Mouse (Mus musculus) right cerebral cortex, postnatal 10 days (tissue): ENCODE measurements at regions not wholly inside any gene's neighbourhood (a gene's known extent, or its start where the extent isn't known, plus 50 kb on each side); places are given as distances from the start of the nearest gene placed in this dataset.
A peak's percentile ranks its signal among the peaks of the same experiment; 100 is the strongest.

Source experiments
- DNase-seq, 2 experiments: peaks; one replicate each; pipeline ENCODE4 v3.0.0; 2021; ENCODE audit warnings: low spot score in 2 of 2

DNA sequence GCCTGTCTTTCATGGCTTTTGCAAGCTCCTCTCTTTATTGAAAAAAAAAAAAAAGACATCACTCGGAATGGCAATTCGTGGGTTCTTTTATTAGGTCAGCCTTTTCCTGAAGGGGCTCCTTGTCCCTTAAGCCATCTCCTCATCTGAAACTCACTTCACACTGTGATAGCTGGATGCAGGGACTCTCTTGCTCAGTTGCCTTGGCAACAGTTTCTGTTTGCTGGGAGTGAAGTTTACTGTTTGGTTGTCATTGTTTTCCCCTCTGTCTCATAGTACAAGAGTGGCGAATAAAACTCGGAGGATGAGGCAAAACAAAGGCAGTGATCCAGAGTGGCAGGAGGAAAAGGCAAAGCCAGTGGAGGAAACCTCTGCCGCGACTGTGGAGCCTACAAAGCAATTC lies 194.6 kb downstream of the Brinp2 start:
- peak in 1 of 2 experiments; percentile 39 for DNase-seq

DNA sequence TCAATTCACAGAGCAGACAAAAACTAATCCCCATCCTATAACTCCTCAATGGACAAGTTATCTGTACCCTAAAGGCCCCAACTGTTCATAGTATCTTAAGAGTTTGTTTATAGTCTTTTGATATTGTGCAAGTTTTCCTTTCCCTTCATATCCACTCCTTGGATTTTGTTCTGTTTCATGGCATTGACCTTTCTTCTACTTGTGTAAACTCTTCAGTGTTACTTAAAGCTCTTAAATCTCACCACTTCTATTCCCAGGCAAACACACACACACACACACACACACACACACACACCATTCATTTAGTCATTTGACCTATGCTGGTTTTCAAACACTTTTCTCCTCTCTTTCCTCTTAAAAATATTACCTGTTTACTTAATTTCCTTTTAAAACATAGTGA lies 192.7 kb downstream of the Brinp2 start:
- DNase-seq = no peak

DNA sequence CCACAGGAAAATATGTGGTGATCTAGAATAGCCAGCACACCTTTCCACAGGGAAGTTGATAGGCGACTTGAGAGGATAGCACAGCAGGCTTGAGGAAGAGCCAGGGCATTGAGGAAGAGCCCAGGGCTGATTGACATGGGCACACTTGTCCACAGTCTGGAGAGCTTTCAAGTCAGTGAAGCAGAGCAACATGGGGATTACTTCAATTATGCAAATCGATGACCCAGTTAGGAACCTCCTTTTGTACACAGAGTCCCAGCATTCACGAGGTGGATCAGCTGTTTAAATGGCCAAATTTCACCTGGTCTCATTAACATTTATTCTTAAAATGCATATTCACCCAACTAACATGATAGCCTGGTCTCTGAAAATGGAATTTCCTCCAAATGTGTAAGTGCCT lies 186.1 kb downstream of the Brinp2 start:
- no peak for DNase-seq

DNA sequence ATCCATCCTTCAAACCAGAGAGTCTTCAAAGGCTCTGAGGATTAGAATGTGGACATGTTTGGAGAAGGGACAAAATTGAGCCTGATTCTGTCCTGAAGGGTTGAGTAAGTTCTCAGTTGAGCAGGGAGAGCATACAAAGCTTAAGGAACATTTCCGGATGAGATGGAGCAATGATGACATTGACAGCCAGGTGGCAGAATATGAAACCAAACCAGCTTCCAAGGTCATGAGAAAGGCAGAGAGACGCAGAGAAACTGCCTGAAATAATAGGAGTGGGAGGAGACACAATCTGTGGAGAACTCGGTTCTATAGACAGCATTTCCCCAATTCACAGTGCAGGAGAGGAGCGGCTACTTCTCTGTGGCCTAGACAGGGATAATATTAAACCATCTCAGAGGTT lies 176.0 kb downstream of the Brinp2 start:
- no peak for DNase-seq

DNA sequence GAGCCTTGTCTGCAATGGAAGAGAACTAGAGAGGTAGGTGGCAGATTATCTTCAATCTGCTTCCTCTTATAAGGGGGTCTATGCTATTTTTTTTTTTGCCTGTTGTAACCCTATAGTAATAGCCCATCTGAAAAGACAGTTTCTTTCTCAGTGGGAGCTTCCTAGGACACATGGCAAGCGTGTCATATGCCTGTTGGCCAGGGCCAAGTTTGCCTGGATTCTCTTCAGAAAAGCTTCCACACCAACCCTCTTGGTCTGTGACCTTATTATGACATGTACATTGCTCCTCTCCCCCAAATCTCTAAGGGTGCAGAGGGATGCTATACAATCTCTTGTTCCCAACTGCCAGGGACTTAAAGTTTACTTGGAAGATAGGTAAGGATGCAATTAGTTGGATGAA lies 174.8 kb downstream of the Brinp2 start:
- DNase-seq = no peak

DNA sequence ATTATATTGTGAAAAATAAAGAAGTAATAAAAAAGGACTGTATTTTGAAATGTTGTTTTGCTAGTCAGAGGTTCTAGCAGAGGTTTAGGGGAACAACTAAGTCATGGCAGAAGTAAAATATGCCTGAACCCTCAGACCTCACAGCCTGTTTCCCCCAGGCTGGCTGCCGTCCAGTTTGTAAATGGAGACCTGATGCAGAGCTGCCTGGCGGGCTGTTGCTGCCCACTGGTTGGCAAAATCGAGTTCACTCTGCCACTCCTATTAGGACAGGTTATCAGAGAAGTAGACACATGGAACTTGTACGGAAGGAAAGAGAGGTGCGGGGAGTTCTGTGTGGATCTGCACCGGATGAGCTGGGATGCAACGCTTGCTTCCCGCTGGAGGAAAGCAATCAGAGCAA lies 168.5 kb downstream of the Brinp2 start:
- no peak for DNase-seq

DNA sequence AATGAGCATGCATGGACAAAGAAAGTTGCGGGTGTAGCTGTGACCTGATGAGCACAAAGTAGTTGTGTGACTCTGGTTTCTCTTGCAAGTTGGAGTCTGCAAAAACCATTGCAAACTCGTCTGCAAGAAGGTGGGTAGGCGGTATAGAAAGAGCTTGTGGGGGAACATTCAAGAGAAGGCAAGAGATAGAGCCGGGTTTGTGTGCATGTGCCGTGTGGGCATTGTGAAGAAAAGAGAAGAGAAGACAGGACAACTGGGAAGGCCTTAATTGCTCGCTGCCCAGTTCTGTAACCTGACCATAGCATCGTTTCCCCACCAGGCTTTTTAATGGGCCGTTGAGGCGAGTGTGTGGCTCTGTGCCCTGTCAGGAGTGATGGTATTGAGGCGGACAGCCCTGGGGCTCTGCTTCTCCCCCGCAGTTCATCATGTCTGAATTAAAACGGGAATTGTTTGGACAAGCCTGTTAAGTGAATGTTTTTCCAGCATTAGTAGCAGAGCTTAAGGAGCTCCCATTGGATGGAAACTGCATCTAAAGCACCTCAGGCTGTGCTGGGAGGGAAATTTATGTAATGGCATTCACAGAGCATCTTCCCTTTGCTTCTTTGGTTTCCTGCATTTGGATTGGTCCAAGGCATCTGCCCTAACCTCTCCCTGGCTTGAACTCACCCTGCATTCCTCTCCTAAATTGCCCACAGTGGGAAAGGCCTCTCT lies 163.1 kb downstream of the Brinp2 start:
- peak; percentile 33 to 58 for DNase-seq

DNA sequence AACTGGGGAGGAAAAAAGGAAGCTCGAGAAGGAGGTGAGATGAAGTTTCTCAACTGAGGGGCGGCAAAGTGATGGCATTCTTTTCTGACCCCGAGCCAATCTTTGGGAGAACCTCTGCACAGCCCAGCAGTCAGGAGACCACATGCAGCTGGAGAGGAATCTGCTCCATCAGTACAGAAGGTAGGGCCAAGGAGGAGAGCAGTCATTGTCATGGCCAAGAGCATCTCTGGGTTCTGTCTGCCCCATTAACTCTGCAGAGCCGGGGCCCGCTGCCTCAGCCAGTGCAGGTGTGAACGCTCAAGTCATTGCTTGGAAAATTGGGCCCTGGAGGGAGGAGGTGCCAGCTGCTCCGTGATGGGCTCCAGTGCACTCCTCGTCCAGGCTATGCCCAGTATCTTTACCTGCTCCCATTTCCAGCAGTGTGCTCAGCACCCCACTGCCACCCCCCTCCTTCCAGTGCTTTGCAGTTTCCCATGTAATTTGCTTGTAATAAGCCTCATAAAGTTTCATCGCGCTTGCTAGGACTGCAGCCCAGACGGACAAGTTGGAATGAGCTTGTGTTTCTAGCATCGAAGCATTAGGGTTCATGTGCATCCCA lies 162.1 kb downstream of the Brinp2 start:
- no peak for DNase-seq
